Mouse (Mus musculus): Measurements from ENCODE around the gene Chrm3. TPM values are rescaled to one million over a fixed set of nuclear protein-coding genes. Genes with fewer than 3 reads are reported as not detected.

Chrm3 gene
- total RNA-seq, 2 experiments from 2014 or later = 0.84 to 1.5 TPM

GRCm38 (mm10) chr13:10239825-10240224, 120.8 kb downstream of the Chrm3 start:
- intact Hi-C loops (cut with DNase I) = no loop called here

GRCm38 (mm10) chr13:10237616-10238015, 123.0 kb downstream of the Chrm3 start:
- intact Hi-C loops (cut with DNase I) = no loop called here
- DNase-seq (ENCODE audit: low spot score) = no peak

More at GRCm38 (mm10) chr13:10239825-10240224, 120.8 kb downstream of the Chrm3 start:
- no peak for DNase-seq (ENCODE audit: low spot score)

DNA sequence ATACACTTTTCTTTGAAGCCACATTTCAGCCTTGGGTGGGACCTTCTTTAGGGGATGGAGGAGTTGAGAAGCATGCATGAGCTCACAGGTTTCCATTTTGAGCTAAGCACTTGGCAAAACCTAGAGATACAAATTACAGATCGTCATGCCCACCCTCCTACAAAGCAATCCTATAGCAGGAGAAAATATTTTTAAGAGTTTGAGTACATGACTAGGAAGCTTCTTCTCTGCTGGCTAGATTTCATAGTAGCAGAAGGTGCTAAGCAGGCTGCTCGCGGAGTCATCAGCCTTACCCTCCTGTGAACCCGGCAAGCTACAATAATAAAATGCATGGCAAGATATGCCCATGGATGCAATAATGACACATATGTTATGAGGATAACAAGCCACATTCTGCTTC, 124.4 kb downstream of the Chrm3 start:
- DNase-seq (ENCODE audit: low spot score) = no peak
- intact Hi-C loops (cut with DNase I) = no loop called here

DNA sequence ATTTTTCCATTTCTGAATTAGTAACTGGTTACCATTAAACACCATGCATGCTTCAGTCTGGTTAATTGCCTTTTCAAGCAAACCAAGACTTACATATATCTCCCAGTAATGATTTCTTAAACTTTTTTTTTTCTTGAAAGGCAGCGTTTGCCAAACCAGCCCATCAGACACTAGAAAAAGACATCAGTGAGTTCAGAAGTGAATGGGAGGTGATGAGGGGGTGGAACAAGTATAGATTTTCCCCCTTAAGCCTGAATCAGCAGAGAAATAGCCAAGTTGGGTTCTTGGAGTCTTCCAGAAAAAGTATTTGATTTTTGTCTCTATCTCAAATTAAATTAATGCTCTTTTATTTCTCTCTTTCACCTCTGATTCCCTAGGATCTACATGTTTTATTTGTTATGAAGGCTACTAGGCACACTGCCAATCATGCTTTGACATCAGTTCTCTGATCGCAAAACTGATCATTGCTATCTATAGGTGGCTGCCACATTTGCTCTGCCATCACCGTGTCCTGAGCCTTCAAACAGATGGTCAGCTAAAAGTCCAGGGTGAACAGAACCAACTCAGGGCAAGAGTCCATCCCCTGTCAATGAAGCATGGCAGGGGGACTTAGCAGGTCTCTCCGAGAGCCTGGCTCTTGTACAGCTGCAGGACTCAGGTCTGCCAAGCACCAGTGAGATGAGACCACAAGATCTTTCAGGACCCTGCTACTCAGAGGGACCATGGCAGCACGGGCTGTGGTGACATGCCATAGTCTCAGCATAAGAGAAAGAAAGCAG, 125.1 kb downstream of the Chrm3 start:
- DNase-seq (ENCODE audit: low spot score) = no peak
- intact Hi-C loops (cut with DNase I) = no loop called here

- intact Hi-C loops (cut with DNase I) = no loop called here
- DNase-seq (ENCODE audit: low spot score) = peak; percentile 16
Observed at GRCm38 (mm10) chr13:10220403-10220802, 140.2 kb downstream of the Chrm3 start.

DNA sequence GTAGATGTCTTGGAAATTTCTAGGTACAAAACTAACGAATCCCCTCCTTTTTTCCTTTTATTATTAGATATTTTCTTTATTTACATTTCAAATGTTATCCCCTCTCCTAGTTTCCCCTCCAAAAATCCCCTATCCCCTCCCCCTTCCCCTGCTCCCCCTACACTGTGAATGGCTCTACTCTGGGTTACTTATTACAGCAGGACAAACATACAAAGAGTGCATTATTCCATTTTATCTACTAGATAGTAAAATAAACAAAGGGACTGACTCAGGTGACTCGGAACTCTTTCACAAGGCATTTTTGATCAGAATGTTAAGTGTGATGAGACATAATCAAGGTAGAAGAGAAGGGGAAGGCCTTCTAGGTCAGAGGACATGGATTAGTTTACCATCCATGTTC, 148.5 kb downstream of the Chrm3 start:
- DNase-seq (ENCODE audit: low spot score) = no peak
- intact Hi-C loops (cut with DNase I) = no loop called here

- intact Hi-C loops (cut with DNase I) = no loop called here
- DNase-seq (ENCODE audit: low spot score) = no peak
Observed at GRCm38 (mm10) chr13:10210522-10211244, 150.0 kb downstream of the Chrm3 start.

DNA sequence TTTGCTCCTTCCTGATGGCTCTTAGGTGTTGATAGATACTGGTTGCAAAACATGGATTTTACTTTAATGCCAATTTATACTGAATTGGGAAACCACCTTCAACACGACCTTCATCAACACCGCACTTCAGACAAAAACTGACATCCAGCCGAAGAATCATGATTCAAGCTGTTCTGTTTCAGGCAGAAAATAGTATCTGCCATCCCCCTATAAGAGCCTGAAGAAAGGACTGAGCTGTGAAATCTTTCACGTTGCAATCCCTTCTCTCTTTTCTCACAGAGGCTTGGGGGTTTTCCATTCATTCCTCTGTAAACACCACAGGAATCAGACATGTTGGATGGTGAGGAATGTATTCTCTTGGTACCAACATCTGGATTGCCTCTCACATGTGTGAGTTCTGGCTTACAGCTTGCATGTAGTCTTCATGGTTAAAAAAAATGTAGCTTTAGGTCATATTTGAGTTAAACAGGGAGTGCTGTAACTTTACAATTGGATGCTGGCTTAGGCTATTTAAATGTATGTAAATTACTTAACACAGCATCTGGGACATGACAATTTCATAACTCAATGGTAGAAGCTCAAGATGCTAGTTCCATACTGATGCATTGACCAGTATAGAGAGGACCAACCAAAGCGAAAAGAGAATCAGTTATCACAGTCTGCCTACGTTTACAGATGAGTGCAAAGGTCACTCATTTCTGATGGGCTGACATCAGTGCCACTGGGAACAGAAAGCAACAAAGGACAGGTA, 161.3 kb downstream of the Chrm3 start:
- DNase-seq (ENCODE audit: low spot score) = no peak
- intact Hi-C loops (cut with DNase I) = no loop called here

DNA sequence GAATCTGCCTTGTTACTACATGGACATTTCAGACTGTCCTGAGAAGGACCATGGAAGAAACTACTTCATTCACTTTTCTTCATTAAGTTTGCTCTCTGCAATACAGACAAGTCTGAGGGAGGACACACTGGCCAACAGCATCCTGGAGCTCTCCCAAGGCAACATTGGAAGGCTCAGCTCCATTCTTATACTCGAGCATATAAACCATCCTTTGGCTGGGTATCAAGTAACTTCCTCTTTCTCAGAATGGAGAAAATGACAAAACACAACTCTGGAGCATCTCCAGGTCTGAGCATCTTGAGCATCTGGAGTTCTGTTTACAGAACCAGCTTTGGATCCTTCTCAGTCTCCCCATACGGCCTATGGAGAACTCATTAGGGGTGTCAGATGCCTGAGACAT, 170.8 kb downstream of the Chrm3 start:
- DNase-seq (ENCODE audit: low spot score) = no peak
- intact Hi-C loops (cut with DNase I) = no loop called here

DNA sequence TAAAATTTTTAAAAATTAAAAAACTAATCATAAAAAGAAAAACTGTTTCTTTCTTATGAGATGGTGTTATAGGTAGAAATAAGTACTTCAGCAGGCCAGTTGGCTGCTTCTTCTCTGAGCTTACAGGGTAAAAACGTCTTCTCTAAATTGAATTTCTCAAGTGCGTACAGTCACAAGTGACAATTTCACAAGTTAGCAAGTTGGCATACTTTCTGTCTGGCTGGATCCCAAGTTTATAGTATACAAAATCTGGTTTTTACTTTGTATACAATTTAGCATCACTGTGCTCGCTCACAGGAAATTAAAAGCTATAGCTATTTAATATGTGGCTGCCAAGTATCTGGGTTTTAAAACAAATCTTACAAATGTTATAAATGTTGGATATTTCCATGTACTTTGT, 172.7 kb downstream of the Chrm3 start:
- intact Hi-C loops (cut with DNase I) = no loop called here

GRCm38 (mm10) chr13:10183837-10184236, 176.8 kb downstream of the Chrm3 start:
- DNase-seq (ENCODE audit: low spot score) = no peak
- intact Hi-C loops (cut with DNase I) = no loop called here

More for the DNA sequence above, 172.7 kb downstream of the Chrm3 start:
- DNase-seq (ENCODE audit: low spot score) = no peak

DNA sequence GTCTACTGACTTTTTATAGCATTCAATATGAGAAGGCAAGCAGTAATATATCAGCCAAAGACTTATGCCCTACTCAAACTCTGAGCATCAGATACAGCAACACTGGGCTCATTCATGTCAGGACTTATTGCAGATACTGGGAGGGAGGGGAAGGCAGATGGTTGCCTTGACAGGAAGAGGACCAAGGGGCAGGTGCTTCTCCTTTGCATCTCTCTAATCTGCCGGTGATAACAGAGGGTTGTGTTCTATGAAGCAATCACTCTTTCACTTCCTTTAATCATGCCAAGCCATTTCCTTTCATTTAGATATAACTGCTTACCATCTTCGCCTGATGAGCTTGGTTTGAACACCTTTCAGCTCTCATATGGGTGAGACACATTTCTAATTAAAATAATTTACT, 177.9 kb downstream of the Chrm3 start:
- DNase-seq (ENCODE audit: low spot score) = no peak
- intact Hi-C loops (cut with DNase I) = no loop called here

DNA sequence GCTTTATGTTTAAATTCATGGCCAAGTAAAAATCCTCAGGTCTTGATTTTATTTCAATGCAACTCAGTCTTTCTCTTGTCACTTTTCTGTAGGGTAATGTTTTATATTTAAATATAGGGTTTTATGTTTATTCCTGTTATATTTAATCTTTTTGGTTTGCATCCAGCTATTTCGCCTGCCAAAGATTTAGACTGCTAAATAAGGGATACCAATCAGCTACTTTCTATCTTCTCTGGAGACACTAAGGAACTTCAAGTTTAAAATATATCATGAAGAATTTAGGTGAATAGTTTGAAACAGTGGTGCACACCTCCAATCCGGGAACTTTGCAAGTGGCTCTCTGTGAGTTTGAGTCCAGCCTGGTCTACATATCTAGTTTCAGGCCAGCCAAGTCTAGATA, 190.1 kb downstream of the Chrm3 start:
- no peak for DNase-seq (ENCODE audit: low spot score)
- intact Hi-C loops (cut with DNase I) = no loop called here

DNA sequence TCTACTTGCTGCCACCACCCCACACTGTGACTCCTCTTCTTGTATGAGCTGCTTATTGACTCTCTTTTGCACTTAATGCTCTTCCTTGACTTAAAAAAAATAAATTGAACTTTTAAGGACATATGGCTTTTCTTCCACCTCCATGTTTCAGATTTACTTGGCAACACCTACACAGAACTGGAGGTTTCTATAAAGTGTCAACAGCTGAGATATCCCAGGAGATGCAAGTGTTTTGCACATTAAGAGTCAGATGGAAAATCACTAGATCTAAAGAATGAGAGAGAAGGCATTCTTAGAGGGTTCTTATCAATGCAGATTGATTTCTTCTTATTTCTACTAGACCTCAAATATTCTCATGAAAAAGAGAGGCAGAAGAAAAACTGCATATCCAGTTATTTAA, 197.3 kb downstream of the Chrm3 start:
- intact Hi-C loops (cut with DNase I) = no loop called here
- no peak for DNase-seq (ENCODE audit: low spot score)

GRCm38 (mm10) chr13:10157496-10157895, 203.2 kb downstream of the Chrm3 start:
- DNase-seq (ENCODE audit: low spot score) = no peak
- intact Hi-C loops (cut with DNase I) = no loop called here

DNA sequence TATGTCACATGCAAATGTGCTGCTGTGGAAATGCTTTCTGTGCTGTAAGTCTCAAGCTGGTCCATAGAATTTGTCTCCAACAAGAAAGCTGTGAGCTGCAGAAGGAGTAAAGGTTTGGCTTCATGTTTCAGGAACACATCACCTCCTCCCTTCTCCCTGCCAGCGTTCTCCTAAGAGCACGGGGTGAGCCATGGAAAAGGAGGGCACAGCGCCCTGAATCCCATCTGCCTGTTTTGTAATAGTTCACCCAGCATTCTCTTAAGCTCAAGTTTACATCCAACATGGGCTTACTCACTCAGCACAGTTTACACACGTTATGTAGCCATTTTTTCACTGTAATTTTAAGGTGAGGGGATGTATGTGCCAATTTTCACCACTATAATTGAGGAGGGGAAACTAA, 220.1 kb downstream of the Chrm3 start:
- intact Hi-C loops (cut with DNase I) = no loop called here
- DNase-seq (ENCODE audit: low spot score) = no peak

DNA sequence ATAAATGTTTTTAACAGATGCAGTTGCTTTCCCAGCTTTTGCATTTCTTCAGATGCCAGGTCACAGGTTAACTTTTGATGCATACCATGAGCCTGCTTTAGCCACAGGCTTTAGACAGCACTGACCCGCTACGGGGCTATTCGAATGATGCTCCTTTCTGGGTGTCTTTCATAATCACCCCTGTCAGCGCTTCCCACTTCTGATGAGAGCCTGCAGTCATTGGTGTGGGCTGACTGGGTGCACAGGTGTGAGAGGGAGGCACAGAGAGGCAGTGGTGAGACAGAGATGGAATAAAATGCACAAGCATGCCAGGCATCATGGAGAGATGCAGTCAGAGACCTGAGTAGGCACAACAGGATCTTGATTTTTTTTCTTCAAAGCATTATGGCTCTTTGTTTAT, 221.8 kb downstream of the Chrm3 start:
- no peak for DNase-seq (ENCODE audit: low spot score)
- intact Hi-C loops (cut with DNase I) = no loop called here

DNA sequence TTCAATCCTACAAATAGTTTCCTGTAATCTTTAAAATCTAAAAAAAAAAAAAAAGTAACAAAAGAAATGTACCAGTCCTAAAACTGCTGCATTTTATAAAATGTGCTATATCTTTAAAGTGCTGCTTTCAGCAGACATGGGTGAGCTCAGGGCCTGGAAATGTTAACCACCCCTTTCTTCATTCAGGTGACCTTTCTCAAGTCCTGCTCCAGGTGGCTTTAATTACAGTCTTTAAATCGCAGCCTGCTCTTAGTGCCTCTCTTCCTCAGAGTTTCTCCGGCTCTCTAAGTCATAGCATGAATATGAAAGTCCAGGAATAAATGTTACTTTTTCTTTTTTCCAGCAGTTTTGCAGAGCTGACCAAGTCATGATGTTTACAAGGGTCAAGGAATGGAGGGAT, 229.6 kb downstream of the Chrm3 start:
- DNase-seq (ENCODE audit: low spot score) = no peak
- intact Hi-C loops (cut with DNase I) = no loop called here

DNA sequence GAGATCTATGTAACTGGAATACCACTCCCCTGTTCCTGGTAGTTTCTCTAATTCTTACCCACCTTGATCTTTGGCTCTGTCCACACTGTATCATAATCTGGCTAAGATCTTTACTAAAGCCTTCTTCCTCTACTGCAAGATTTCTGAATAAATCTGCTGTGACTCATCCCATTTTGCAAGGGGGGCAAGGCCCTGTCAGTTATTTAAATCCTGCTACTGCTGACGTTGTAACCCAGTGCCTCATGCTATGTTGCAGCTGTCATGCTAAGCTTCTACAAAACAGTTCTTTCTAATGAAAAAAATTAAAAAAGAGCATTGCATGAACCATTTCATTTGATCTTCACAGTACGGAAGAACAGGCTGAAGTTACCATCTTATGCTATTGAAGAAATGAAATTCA, 248.4 kb downstream of the Chrm3 start:
- DNase-seq (ENCODE audit: low spot score) = no peak
- intact Hi-C loops (cut with DNase I) = no loop called here

DNA sequence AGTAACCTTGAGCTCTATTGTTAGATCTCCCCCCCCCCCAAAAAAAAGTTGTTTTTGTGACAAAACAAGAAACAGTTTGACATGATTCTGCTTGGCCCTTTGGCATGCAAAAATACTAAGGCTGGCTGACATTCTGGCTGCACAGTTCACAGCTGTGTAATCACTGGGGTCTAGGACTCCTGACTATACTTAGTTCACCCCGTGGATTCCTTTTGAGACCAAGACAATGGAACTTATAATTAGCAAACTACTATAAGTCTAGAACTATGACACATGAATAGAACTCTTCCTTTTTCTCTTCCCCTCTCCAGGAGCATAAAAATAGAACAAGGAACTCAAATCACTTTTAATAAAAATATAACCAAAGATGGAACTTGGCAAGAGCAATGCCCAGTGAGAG, 251.1 kb downstream of the Chrm3 start:
- intact Hi-C loops (cut with DNase I) = no loop called here

GRCm38 (mm10) chr13:10107331-10107730, 253.3 kb downstream of the Chrm3 start:
- DNase-seq (ENCODE audit: low spot score) = no peak
- intact Hi-C loops (cut with DNase I) = no loop called here

More for the DNA sequence above, 251.1 kb downstream of the Chrm3 start:
- DNase-seq (ENCODE audit: low spot score) = no peak
